Mouse (Mus musculus) kidney, postnatal 0 days (tissue): ENCODE data around the gene Mef2b. TPM values are rescaled to one million over a fixed set of nuclear protein-coding genes. Genes with fewer than 3 reads are reported as not detected.
A peak's percentile ranks its signal among the peaks of the same experiment; 100 is the strongest.

Experiments used
- ATAC-seq: fragments of 200-750 bp; cut with Nextera tagmentation; replicated peaks from 2 replicates; pipeline ENCODE4 v1.8.0; 2017; ENCODE audit warnings: low read depth, moderate number of reproducible peaks, moderate TSS enrichment, moderate library complexity; ENCODE audit not compliant: low FRiP score
- DNase-seq: peaks from one replicate; pipeline ENCODE4 v3.0.0-alpha.2; 2016; ENCODE audit warnings: low spot score
- H3K27ac ChIP-seq: fragments of 300-500 bp; sonication (generic); 2 replicates; pipeline ENCODE4 v1.5.1; 2014; ENCODE audit warnings: mild to moderate bottlenecking
- H3K27me3 ChIP-seq: fragments of 300-500 bp; sonication (generic); 2 replicates; pipeline ENCODE4 v1.6.1; 2014; ENCODE audit warnings: low read length, mixed read lengths; ENCODE audit not compliant: insufficient read depth
- H3K36me3 ChIP-seq: fragments of 300-500 bp; sonication (generic); 2 replicates; pipeline ENCODE4 v1.6.1; 2014; ENCODE audit warnings: low read length, mixed read lengths; ENCODE audit not compliant: insufficient read depth
- H3K4me1 ChIP-seq: fragments of 300-500 bp; sonication (generic); replicated peaks from 2 replicates; pipeline ENCODE4 v1.6.1; 2014; ENCODE audit warnings: antibody characterized with exemption, low read length, mixed read lengths; ENCODE audit not compliant: insufficient read depth
- H3K4me2 ChIP-seq: fragments of 300-500 bp; sonication (generic); 2 replicates; pipeline ENCODE4 v1.6.1; 2014; ENCODE audit warnings: mild to moderate bottlenecking, low read length, moderate library complexity, mixed read lengths
- H3K4me3 ChIP-seq: fragments of 300-500 bp; sonication (generic); replicated peaks from 2 replicates; pipeline ENCODE4 v1.5.1; 2014; ENCODE audit warnings: low read depth, low read length
- H3K9ac ChIP-seq: fragments of 300-500 bp; sonication (generic); 2 replicates; pipeline ENCODE4 v1.6.1; 2014; ENCODE audit warnings: low read depth, low read length
- H3K9me3 ChIP-seq: fragments of 300-500 bp; sonication (generic); replicated peaks from 2 replicates; pipeline ENCODE4 v1.6.1; 2016; ENCODE audit warnings: low read length, inconsistent platforms, mixed read lengths
- CTCF ChIP-seq: IDR thresholded peaks from 2 replicates; pipeline ENCODE4 v1.5.1; 2016; ENCODE audit warnings: antibody characterized with exemption, low read depth, mild to moderate bottlenecking, moderate library complexity
- WGBS: fragments of 180-500 bp; shearing (Covaris S2); extraction: QIAGEN DNeasy Blood & Tissue Kit; methylation state at CpG from one replicate; pipeline ENCODE4 v1.1.7; 2014; 5-methylcytosine and 5-hydroxymethylcytosine counted together
- polyA plus RNA-seq: library from polyadenylated mRNA; unstranded; fragments of >200 nt; fragmentation: Nextera tagmentation; extraction: Ambion mirVana; gene quantifications from 2 replicates; pipeline ENCODE4 v1.2.1, GENCODE M21; 2015

Gene Mef2b
- polyA plus RNA-seq, 1 experiment from 2014 or later = 0.28 TPM

DNA sequence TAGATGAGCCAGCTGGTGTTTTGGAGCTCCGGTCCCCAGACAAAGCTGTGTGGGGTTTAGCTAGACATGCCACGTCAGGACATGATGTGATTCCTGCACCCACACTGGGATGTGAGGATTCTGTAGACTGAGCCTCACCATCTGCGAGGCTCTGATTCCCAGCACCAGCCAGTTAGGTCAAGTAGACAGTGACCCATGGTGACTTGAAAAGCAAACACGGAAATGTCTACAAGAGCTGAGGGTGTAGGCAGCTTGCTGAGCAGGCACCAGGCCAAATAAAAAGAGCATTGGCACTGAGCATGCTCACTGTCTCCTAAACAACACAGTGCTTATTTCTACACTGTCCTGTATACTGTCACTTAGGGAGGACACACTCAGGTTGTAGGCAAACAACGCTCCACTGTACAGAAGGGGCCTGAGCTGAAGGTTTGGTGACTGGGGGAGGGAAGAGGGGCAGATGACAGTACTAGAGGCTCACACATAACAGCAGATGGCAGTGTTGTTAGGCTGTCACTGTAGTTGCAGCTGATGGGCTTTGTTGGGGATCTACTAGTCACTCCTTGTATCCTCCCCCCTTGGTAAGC, 60.7 kb downstream of the Mef2b start:
- no peak overlapping the region for H3K27ac ChIP-seq
- H3K36me3 ChIP-seq = no peaks in the 10 kb centered on the region
- H3K4me3 ChIP-seq = no peak overlapping the region
- no peaks in the 10 kb centered on the region for H3K4me1 ChIP-seq
- peak; percentile 63 for TF ChIP-seq CTCF
- no peaks in the 10 kb centered on the region for H3K27me3 ChIP-seq
- no peak overlapping the region for H3K9ac ChIP-seq
- WGBS = 34% methylated on average over 5 of the region's 5 CpGs
- ATAC-seq = no peak
- no peaks in the 10 kb centered on the region for H3K9me3 ChIP-seq
- H3K4me2 ChIP-seq = no peak overlapping the region
- DNase-seq = peak; percentile 56

GRCm38 (mm10) chr8:70201417-70201816, 61.9 kb downstream of the Mef2b start:
- ATAC-seq = no peak

GRCm38 (mm10) chr8:70203072-70203471, 63.6 kb downstream of the Mef2b start:
- Histone ChIP-seq H3K4me3 (no peak overlapping the region), H3K9me3 (no peaks in the 10 kb centered on the region), H3K4me1 (no peaks in the 10 kb centered on the region), H3K9ac (no peak overlapping the region), H3K36me3 (no peaks in the 10 kb centered on the region), H3K4me2 (no peak overlapping the region), H3K27ac (no peak overlapping the region), H3K27me3 (no peaks in the 10 kb centered on the region)
- no peak for TF ChIP-seq CTCF
- ATAC-seq (no peak), DNase-seq (no peak)
- WGBS = 71% methylated on average over 4 of the region's 4 CpGs

More at GRCm38 (mm10) chr8:70201417-70201816, 61.9 kb downstream of the Mef2b start:
- Histone ChIP-seq H3K9me3 (no peaks in the 10 kb centered on the region), H3K27me3 (no peaks in the 10 kb centered on the region), H3K9ac (no peak overlapping the region), H3K4me1 (no peaks in the 10 kb centered on the region), H3K4me2 (no peak overlapping the region), H3K36me3 (no peaks in the 10 kb centered on the region), H3K27ac (no peak overlapping the region), H3K4me3 (no peak overlapping the region)
- TF ChIP-seq CTCF = no peak
- no peak for DNase-seq
- WGBS = 93% methylated on average over 3 of the region's 3 CpGs

GRCm38 (mm10) chr8:70204757-70205156, 65.2 kb downstream of the Mef2b start:
- ATAC-seq = no peak
- Histone ChIP-seq H3K9me3 (no peaks in the 10 kb centered on the region), H3K27me3 (no peaks in the 10 kb centered on the region), H3K9ac (no peak overlapping the region), H3K4me1 (no peaks in the 10 kb centered on the region), H3K27ac (no peak overlapping the region), H3K36me3 (no peaks in the 10 kb centered on the region), H3K4me3 (no peak overlapping the region), H3K4me2 (no peak overlapping the region)
- DNase-seq = no peak
- WGBS = 65% methylated on average over 1 of the region's 1 CpGs
- no peak for TF ChIP-seq CTCF

DNA sequence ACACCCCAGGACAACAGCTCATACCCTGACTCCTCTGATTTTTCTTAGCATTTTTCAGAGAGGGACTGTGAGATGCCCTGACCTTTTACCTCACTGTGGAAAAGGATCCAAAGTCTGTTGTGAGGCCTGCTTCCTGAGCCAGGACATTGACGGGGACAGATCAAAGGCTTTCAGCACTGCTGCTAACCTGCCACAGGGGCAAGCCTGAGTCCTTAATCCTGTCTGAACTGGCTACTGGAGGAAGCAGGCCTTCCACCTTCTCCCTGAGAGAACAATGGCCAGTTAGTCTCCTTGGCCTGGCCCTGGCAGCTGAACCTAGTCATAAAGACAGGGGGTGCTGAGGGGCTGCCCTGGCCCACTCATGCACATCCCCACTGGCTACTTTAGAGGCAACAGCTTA, 68.6 kb downstream of the Mef2b start:
- 34% methylated on average over 1 of the region's 1 CpGs for WGBS
- H3K27ac ChIP-seq = peak overlapping the region; percentile 25; the same call in 1 of the 2 replicates
- no peak for TF ChIP-seq CTCF
- H3K4me1 ChIP-seq = peaks cover 5% of the 10 kb centered on the region
- no peaks in the 10 kb centered on the region for H3K36me3 ChIP-seq
- ATAC-seq (no peak), DNase-seq (peak; percentile 33)
- no peaks in the 10 kb centered on the region for H3K9me3 ChIP-seq
- H3K4me2 ChIP-seq = no peak overlapping the region
- no peak overlapping the region for H3K9ac ChIP-seq
- H3K27me3 ChIP-seq = no peaks in the 10 kb centered on the region
- no peak overlapping the region for H3K4me3 ChIP-seq

- DNase-seq (peak; percentile 48), ATAC-seq (no peak)
- Histone ChIP-seq H3K4me1 (peaks cover 5% of the 10 kb centered on the region), H3K27ac (0 out of 2 replicates have a peak overlapping the region, but pooled peaks have one; percentile 38), H3K9me3 (no peaks in the 10 kb centered on the region), H3K36me3 (no peaks in the 10 kb centered on the region), H3K4me3 (no peak overlapping the region), H3K27me3 (no peaks in the 10 kb centered on the region), H3K9ac (no peak overlapping the region), H3K4me2 (peak overlapping the region; percentile 98; the same call in 1 of the 2 replicates)
- peak; percentile 32; the same call in 1 of the 2 replicates for TF ChIP-seq CTCF
- 17% methylated on average over 8 of the region's 8 CpGs for WGBS
Observed at GRCm38 (mm10) chr8:70210538-70210937, 71.0 kb downstream of the Mef2b start.

DNA sequence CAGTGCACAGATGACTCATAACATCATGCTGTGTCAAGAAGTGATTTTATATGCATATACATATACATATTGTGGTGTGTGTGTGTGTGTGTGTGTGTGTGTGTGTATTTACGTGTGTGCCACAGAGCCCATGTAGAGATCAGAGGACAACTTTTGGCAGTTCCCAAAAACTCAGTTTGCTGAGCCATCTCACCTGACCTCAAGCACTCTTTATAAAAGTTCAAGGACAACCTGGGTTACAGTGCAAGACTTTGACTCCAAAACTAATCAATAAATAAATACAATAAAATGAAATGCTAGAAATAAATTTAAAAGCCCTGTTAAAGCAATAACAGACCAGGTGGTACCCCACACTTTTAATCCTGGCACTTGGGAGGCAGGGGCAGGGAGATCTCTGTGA, 71.8 kb downstream of the Mef2b start:
- Histone ChIP-seq H3K4me1 (peaks cover 5% of the 10 kb centered on the region), H3K9me3 (no peaks in the 10 kb centered on the region), H3K4me2 (peak overlapping the region; percentile 98), H3K27me3 (no peaks in the 10 kb centered on the region), H3K9ac (peak overlapping the region; percentile 58), H3K36me3 (no peaks in the 10 kb centered on the region), H3K27ac (no peak overlapping the region), H3K4me3 (peak overlapping the region; percentile 62)
- DNase-seq (no peak), ATAC-seq (no peak)
- no peak for TF ChIP-seq CTCF
- 86% methylated on average over 1 of the region's 1 CpGs for WGBS
